Mouse (Mus musculus): Measurements from ENCODE around the gene Cox14.
"Not testable (repeated sequence)": the region's sequence is repeated elsewhere in the genome, so short reads cannot be mapped to it uniquely, and the experiment has no call there.

Cox14 gene

GRCm38 (mm10) chr15:99725341-99726155 lies at the start of gene Cox14:
Gene Cox14, plus strand, starts transcription at chr15:99725618.
- DNase-seq (ENCODE audit: low read depth, low spot score) = peak; percentile 98

DNA sequence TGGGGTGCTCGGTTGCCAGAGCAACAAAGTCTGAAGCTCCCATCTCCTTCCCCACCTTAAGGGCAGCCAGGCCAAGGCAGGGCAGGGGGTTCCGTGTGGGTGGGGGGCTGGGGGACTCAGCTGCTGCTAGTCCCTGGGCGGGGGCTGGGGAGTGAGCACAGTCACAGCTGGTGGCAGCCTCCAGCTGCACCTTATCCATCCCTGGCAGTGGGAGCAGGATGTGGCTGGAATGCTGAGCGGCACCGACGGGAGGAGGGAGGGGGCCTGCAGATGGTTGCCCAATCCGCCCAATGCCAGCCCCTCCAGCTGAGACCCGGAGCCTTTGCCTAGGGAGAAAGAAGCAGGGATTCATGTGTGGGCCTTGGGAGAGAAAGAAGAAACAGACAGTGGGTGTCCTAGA lies 48.3 kb upstream of the Cox14 start:
- DNase-seq (ENCODE audit: low read depth, low spot score) = no peak

DNA sequence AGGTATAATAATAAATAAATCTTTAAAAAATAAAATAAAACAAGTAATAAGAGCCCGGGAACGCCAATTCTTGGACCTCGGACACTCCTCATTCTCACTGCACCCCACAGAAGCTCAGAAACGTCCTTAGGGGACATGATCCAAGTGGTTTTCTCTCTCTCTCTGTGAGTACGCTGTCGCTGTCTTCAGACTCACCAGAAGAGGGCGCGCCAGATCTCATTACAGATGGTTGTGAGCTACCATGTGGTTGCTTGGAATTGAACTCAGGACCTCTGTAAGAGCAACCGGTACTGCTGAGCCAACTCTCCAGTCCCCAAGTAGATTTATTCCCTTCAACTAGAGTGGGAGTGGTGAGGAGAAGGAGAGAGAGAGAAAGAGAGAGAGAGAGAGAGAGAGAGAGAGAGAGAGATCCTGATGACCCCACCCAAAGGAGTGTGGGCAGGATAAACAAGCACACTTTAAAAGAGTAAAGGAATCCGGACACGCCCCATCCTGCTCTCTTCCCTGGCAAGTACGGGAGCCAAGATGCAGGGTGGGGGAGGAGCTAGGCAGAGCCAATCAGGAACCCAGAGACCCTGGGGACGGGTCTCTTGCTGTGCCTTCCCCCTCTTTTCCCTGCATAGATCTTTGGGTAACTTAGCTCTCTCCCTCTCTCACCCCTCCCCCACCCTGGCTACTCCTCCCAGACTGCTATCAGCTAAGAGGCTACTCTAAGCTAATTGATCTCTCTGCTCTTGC lies 47.2 kb upstream of the Cox14 start:
- peak; percentile 65 for DNase-seq (ENCODE audit: low read depth, low spot score)

- DNase-seq (ENCODE audit: low read depth, low spot score) = no peak
Observed at GRCm38 (mm10) chr15:99679008-99679407, 46.4 kb upstream of the Cox14 start.

DNA sequence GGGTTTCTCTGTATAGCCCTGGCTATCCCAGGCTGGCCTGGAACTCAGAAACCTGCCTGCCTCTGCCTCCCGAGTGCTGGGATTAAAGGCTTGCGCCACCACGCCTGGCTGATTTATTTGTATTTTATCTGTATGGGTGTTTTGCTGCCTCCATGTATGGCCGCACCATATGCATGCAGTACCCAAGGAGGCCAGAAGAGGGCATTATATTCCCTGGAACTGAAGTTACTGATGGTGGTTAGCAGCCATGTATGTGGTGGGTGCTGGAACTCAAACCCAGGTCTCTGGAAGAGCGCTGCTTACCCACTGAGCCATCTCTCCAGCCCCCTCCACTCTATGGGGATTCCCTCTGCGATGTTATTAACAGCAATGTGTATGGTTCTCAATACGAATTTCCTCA lies 42.5 kb upstream of the Cox14 start:
- no peak for DNase-seq (ENCODE audit: low read depth, low spot score)

- DNase-seq (ENCODE audit: low read depth, low spot score) = no peak
Observed at GRCm38 (mm10) chr15:99684156-99684555, 41.3 kb upstream of the Cox14 start.

GRCm38 (mm10) chr15:99688712-99689111 lies 36.7 kb upstream of the Cox14 start:
- peak; percentile 79 for DNase-seq (ENCODE audit: low read depth, low spot score)

DNA sequence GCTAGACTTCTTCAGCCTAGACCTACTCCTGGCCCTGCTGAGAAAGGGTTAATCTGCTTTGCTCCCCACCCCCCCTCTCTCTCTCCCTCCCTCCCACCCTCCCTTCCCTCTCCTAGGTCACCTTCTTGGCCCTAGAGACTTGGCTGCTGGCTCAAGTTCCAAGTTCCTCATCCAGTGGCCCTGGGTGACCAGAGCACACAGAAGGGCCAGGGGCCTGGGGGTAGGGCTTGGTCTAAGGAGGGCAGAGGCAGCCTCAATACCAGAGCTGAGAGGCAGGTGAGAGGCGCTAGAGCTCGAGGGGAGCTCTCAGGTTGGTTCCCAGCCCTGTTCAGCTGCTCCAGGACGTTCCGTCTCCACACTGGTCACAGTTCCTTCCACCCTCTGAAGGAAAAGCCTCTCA lies 34.5 kb upstream of the Cox14 start:
- DNase-seq (ENCODE audit: low read depth, low spot score) = no peak

- DNase-seq (ENCODE audit: low read depth, low spot score) = no peak
Observed at GRCm38 (mm10) chr15:99691976-99692375, 33.4 kb upstream of the Cox14 start.

DNA sequence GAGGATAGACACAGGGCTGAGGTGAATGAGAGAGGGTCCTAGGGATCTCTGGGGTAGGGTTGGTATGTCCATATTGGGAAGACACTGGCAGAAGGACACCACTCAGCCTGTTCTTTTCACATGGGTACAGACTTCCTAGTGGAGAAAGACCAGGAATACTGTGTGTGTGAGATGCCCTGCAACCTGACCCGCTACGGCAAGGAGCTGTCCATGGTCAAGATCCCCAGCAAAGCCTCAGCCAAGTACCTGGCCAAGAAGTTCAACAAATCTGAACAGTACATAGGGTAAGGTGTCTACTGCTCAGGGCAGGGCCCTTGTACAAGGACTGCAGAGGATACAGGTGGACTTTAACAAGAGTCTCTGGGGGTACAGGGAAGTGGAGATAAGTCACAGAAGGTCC lies 28.1 kb upstream of the Cox14 start:
- no peak for DNase-seq (ENCODE audit: low read depth, low spot score)

GRCm38 (mm10) chr15:99698533-99699085 lies 26.8 kb upstream of the Cox14 start:
- no peak for DNase-seq (ENCODE audit: low read depth, low spot score)

GRCm38 (mm10) chr15:99699715-99700114 lies 25.7 kb upstream of the Cox14 start:
- no peak for DNase-seq (ENCODE audit: low read depth, low spot score)

DNA sequence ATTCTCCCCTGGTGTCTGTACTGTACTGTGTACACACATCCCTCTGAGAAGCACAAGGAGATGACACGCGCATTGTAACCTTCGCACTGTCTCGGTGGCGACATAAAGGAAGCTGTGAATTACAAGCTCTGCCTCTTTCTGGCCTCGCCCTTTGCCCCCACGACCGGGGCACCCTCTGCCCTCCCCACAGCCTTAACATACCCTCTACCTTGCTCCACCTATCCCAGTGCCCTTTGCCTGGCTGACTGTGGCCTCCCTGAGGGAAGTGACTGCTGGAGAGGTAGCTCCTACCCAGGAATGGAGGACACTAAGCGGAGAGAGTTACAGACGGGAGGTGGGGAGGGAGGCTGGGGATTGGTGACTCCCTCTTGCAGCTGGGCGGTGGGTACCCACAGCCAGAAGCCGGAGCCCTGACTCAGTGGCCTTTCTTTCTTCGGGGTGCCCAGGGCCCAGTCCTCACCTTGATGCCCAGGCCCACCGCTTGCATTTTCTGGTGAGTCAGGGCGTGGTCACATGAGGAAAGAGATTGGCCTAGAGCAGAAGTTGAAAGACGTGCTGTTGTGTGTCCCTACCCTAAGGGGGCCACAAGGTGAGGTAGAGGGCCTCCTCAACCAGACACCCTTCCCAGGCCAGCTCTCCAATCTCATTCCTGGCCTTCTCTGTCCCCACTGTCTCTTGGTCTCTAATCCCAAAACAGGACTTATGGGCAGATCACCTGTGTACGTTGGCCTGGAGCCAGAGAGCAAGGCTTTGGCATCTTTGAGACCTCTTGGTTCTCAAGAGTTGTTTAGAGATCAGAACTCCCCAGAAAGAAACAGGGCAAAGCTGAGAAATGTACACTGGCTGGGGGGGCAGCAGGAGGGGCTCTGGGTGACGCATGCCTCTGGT lies 25.0 kb upstream of the Cox14 start:
- DNase-seq (ENCODE audit: low read depth, low spot score) = no peak

- not testable (repeated sequence) for DNase-seq (ENCODE audit: low read depth, low spot score)
Observed at GRCm38 (mm10) chr15:99701640-99701998, 23.8 kb upstream of the Cox14 start.

- peak; percentile 98 for DNase-seq (ENCODE audit: low read depth, low spot score)
Observed at GRCm38 (mm10) chr15:99701999-99702900, 23.2 kb upstream of the Cox14 start, which contains the start of gene Smarcd1. Gene Smarcd1, plus strand, starts transcription at chr15:99702129.

DNA sequence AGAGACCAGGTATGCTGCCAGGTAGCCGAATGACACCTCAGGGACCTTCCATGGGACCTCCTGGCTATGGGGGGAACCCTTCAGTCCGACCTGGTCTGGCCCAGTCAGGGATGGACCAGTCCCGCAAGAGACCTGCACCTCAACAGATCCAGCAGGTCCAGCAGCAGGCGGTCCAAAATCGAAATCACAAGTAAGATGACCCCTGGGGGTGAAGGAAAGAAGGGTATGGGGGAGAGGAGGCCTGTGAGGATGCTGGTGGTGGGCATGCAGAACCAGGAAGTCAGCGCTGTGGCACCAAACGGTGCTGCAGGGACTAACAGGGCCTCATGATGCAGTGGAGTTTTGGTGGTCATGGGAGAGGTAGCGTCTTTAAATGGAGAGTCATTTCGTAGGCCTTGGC lies 22.3 kb upstream of the Cox14 start:
- no peak for DNase-seq (ENCODE audit: low read depth, low spot score)

DNA sequence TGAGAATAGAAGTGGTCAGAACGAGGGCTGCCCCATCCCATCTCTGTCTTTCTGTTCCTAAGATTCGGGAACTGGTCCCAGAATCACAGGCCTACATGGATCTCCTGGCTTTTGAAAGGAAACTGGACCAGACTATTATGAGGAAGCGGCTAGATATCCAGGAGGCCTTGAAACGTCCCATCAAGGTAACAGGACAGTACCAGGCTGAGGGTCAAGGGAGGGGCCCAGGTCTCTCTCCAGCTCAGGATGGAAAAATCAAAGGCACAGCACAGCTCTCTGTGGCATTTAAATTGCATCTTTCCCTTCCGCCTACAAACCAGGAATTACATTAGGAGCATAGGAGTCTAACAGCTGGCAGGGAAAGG lies 21.8 kb upstream of the Cox14 start:
- no peak for DNase-seq (ENCODE audit: low read depth, low spot score)

DNA sequence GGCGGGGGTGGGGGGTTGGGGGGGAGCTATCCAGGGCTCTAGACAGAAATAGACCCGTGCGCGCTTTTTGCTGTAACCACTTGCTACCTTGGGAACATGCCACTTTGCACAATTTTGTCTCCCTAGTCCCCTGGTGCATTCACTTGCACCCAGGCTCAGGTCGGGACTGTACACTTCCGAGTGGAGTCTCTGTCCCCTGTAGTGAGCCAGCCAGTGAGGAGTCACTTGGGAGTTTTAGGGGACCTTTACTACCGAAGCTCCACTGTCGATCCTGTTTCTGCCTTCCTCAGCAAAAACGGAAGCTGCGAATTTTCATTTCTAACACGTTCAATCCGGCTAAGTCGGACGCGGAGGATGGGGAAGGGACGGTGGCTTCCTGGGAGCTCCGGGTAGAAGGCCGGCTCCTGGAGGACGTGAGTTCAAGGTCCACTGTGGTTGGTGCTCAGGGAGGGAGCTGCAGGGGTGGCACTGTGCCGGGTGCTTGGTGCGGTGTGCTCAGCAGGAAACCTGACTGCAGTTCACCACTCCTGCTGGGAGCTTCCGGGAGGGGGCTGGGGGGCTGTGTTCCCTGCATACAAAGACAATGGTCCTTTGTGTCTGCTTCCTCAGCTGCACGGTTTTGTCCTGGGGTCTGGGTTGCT lies 21.3 kb upstream of the Cox14 start:
- DNase-seq (ENCODE audit: low read depth, low spot score) = no peak

- DNase-seq (ENCODE audit: low read depth, low spot score) = no peak
Observed at GRCm38 (mm10) chr15:99704881-99705280, 20.5 kb upstream of the Cox14 start.

- peak; percentile 79 for DNase-seq (ENCODE audit: low read depth, low spot score)
Observed at GRCm38 (mm10) chr15:99705440-99706048, 19.9 kb upstream of the Cox14 start, which contains the start of gene Gm17349. Gene Gm17349, minus strand, starts transcription at chr15:99705490.

Measured in mesoderm, embryonic 11.5 days (tissue).